Mouse (Mus musculus): ENCODE data around the gene Bcl2l11. TPM values are rescaled to one million over a fixed set of nuclear protein-coding genes. Genes with fewer than 3 reads are reported as not detected.

Bcl2l11 gene
- polyA plus RNA-seq, 1 experiment from 2014 or later: 20.2 TPM

DNA sequence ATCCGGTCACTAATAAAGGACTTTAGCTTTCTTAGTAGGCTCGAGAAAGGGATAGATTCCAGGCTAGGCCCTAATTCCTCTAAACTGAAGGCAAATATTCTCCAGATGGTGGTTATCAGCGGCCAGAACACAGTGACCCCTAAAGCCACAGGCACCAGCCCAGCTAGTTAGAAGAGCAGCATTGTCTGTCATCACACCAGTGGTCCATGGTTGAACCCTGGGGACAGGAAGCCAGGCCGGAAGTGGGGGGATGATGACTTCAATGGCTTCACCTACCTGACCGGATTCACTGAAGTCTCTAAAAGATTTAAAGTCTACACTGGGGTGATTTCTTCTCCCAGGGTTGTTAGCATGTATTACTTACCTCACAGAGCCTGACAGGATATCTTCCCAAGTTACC, 23.8 kb downstream of the Bcl2l11 start:
- Histone ChIP-seq H3K4me3 (ENCODE audit: low read depth, low read length) (no peak overlapping the region), H3K4me2 (ENCODE audit: low read depth, low read length) (no peak overlapping the region), H3K36me3 (replicated peaks; ENCODE audit: control insufficient read depth, insufficient read depth, low read depth, low read length) (no peaks in the 10 kb centered on the region; the same call in 1 of the 2 replicates), H3K27ac (replicated peaks; ENCODE audit: low read depth, low read length) (no peak overlapping the region), H3K4me1 (ENCODE audit: control insufficient read depth, insufficient read depth, low read length) (no peaks in the 10 kb centered on the region), H3K9me3 (replicated peaks; ENCODE audit: control insufficient read depth, low read length) (no peaks in the 10 kb centered on the region), H3K9ac (replicated peaks; ENCODE audit: low read length) (no peak overlapping the region), H3K27me3 (ENCODE audit: control insufficient read depth, insufficient read depth, low read length) (no peaks in the 10 kb centered on the region)
- DNase-seq (ENCODE audit: low spot score) (no peak), ATAC-seq (replicated peaks; ENCODE audit: insufficient number of reproducible peaks, low FRiP score, low TSS enrichment, low read depth) (no peak)
- WGBS: 48% methylated on average over 5 of the region's 5 CpGs

DNA sequence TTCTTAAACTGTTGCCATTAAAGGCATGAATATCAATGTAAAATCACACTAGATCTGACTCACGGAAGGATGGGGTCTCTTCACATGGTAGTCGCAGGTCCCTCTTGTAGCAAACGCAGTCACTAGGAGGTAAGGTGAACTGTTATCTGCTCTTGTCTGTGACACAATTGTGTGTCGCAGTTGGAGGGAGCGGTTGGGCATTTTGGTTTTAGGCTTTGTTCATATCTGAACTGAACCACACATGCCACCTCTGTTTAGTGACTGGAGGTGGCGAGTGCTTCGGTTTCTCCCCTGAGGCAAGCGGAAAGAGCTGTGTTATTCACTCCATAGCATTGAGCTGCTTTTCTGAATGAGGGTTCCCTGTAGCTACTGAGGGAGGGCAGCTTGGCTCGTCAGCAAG, 26.4 kb downstream of the Bcl2l11 start:
- ATAC-seq (replicated peaks; ENCODE audit: insufficient number of reproducible peaks, low FRiP score, low TSS enrichment, low read depth): no peak
- H3K27ac ChIP-seq (replicated peaks; ENCODE audit: low read depth, low read length): no peak overlapping the region
- no peak overlapping the region for H3K9ac ChIP-seq (replicated peaks; ENCODE audit: low read length)
- no peaks in the 10 kb centered on the region; the same call in 1 of the 2 replicates for H3K36me3 ChIP-seq (replicated peaks; ENCODE audit: control insufficient read depth, insufficient read depth, low read depth, low read length)
- H3K4me1 ChIP-seq (ENCODE audit: control insufficient read depth, insufficient read depth, low read length): no peaks in the 10 kb centered on the region
- H3K27me3 ChIP-seq (ENCODE audit: control insufficient read depth, insufficient read depth, low read length): no peaks in the 10 kb centered on the region
- H3K4me2 ChIP-seq (ENCODE audit: low read depth, low read length): no peak overlapping the region
- H3K9me3 ChIP-seq (replicated peaks; ENCODE audit: control insufficient read depth, low read length): no peaks in the 10 kb centered on the region
- DNase-seq (ENCODE audit: low spot score): no peak
- WGBS: 85% methylated on average over 9 of the region's 9 CpGs
- no peak overlapping the region for H3K4me3 ChIP-seq (ENCODE audit: low read depth, low read length)

DNA sequence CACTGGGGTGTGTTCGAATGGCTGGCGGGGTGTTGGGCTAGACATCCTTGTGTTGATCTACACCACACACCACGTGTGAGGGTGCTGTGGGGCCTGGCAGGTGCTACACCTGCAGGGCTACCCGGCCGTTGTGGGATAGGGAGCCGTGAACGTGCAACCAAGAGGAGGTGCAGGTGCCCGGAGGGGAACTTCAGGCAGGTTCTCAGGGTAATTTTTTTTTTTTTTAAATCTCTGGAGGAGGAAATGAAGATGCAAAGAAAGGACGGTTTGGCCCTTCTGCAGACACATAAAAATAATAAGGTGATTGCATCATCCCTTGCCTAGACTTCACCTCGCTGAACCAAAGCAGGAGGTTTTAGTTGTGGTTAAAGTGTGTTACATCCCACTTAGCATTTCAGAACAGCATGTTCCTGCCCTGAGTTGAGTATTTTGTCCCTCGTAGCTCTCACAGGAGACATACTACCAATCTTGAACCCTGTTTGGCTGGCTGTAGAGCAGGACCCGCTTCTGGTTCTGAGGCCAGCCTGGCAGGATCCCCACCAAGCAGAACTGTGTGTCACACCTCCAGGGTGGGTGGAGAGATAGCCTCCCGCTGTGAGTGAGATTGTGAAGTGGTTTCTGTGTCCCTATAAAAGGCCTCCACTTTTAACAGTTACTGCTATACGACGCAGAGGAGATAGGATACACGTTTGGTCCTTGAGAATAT, 27.2 kb downstream of the Bcl2l11 start:
- Histone ChIP-seq H3K27me3 (ENCODE audit: control insufficient read depth, insufficient read depth, low read length) (no peaks in the 10 kb centered on the region), H3K9ac (replicated peaks; ENCODE audit: low read length) (no peak overlapping the region), H3K36me3 (replicated peaks; ENCODE audit: control insufficient read depth, insufficient read depth, low read depth, low read length) (no peaks in the 10 kb centered on the region; the same call in 1 of the 2 replicates), H3K9me3 (replicated peaks; ENCODE audit: control insufficient read depth, low read length) (no peaks in the 10 kb centered on the region), H3K4me1 (ENCODE audit: control insufficient read depth, insufficient read depth, low read length) (no peaks in the 10 kb centered on the region), H3K4me3 (ENCODE audit: low read depth, low read length) (no peak overlapping the region), H3K4me2 (ENCODE audit: low read depth, low read length) (no peak overlapping the region), H3K27ac (replicated peaks; ENCODE audit: low read depth, low read length) (no peak overlapping the region)
- DNase-seq (ENCODE audit: low spot score) (no peak), ATAC-seq (replicated peaks; ENCODE audit: insufficient number of reproducible peaks, low FRiP score, low TSS enrichment, low read depth) (no peak)
- 86% methylated on average over 16 of the region's 16 CpGs for WGBS

DNA sequence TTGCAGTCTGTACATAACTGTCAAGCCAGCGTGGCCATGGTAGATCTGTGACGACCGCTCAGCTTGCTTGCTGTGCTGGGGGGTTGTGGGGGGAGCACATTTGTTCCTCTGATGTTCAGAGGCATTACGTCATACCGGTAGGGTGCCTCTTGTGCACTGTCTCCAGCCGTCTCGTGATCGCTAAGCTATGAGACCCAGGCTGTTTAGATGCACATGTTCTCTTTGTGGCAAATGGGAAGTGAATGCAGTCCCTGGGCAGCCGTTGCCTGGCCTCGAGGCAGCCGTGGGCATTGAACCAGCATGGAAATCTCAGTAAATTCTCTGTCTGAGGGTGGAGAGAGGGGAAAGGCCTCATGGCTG, 27.7 kb downstream of the Bcl2l11 start:
- Histone ChIP-seq H3K9me3 (replicated peaks; ENCODE audit: control insufficient read depth, low read length) (no peaks in the 10 kb centered on the region), H3K4me3 (ENCODE audit: low read depth, low read length) (no peak overlapping the region), H3K4me2 (ENCODE audit: low read depth, low read length) (no peak overlapping the region), H3K9ac (replicated peaks; ENCODE audit: low read length) (no peak overlapping the region), H3K27me3 (ENCODE audit: control insufficient read depth, insufficient read depth, low read length) (no peaks in the 10 kb centered on the region), H3K4me1 (ENCODE audit: control insufficient read depth, insufficient read depth, low read length) (no peaks in the 10 kb centered on the region), H3K36me3 (replicated peaks; ENCODE audit: control insufficient read depth, insufficient read depth, low read depth, low read length) (no peaks in the 10 kb centered on the region; the same call in 1 of the 2 replicates), H3K27ac (replicated peaks; ENCODE audit: low read depth, low read length) (no peak overlapping the region)
- WGBS: 84% methylated on average over 11 of the region's 11 CpGs
- DNase-seq (ENCODE audit: low spot score) (no peak), ATAC-seq (replicated peaks; ENCODE audit: insufficient number of reproducible peaks, low FRiP score, low TSS enrichment, low read depth) (no peak)

DNA sequence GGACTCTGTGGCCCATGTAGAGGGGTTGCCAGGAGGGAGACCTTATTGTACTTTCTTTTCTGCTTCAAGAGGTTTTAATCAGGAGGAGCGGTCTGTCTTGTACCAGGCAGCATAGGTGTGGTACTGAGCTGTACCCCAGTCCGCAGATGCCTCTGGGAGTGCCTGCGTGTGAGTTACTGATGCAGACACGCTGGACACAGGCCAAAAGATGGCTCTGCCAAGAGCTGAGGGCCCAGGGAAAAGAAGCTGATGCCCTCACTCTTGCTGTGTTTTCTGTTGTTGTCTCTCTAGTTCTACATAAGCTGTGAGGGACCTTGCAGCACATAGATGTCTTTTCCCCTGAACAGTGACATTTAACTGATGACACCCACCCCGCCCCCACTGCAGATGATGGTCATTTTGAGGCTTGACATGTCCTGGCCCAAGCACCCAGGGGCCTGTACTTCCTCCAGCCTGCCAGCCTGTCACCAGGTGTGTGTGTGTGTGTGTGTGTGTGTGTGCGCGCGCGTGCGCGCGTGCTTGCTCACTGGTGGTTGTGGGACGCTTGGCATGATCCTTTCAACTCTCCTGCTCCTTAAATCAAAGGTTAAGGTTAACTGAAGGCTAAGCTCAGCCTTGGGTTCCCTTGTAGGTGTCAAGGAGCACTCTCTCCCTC, 29.7 kb downstream of the Bcl2l11 start:
- 94% methylated on average over 13 of the region's 13 CpGs for WGBS
- Histone ChIP-seq H3K9me3 (replicated peaks; ENCODE audit: control insufficient read depth, low read length) (no peaks in the 10 kb centered on the region), H3K4me2 (ENCODE audit: low read depth, low read length) (no peak overlapping the region), H3K36me3 (replicated peaks; ENCODE audit: control insufficient read depth, insufficient read depth, low read depth, low read length) (peaks cover 4% of the 10 kb centered on the region), H3K9ac (replicated peaks; ENCODE audit: low read length) (no peak overlapping the region), H3K27ac (replicated peaks; ENCODE audit: low read depth, low read length) (no peak overlapping the region), H3K4me3 (ENCODE audit: low read depth, low read length) (no peak overlapping the region), H3K4me1 (ENCODE audit: control insufficient read depth, insufficient read depth, low read length) (no peaks in the 10 kb centered on the region), H3K27me3 (ENCODE audit: control insufficient read depth, insufficient read depth, low read length) (no peaks in the 10 kb centered on the region)
- ATAC-seq (replicated peaks; ENCODE audit: insufficient number of reproducible peaks, low FRiP score, low TSS enrichment, low read depth) (no peak), DNase-seq (ENCODE audit: low spot score) (no peak)

DNA sequence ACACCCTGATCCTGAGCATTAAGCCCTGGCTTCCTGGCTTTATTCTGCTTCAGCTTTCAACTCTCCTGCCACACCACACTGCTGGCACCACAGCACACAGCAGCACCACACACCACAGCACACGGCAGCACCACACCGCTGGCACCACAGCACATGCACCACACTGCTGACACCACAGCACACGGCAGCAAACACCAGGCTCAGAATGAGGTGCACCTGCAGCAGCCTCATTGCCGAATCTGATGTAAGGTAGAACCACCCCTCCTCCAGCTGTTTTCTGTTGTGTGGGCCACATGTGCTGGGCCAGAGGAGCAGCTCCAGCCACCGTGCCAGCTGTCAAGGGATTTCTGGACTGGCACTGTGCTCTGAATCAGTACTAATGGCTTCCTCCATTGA, 30.2 kb downstream of the Bcl2l11 start:
- Histone ChIP-seq H3K9me3 (replicated peaks; ENCODE audit: control insufficient read depth, low read length) (no peaks in the 10 kb centered on the region), H3K4me1 (ENCODE audit: control insufficient read depth, insufficient read depth, low read length) (no peaks in the 10 kb centered on the region), H3K4me3 (ENCODE audit: low read depth, low read length) (no peak overlapping the region), H3K9ac (replicated peaks; ENCODE audit: low read length) (no peak overlapping the region), H3K4me2 (ENCODE audit: low read depth, low read length) (no peak overlapping the region), H3K27ac (replicated peaks; ENCODE audit: low read depth, low read length) (no peak overlapping the region), H3K36me3 (replicated peaks; ENCODE audit: control insufficient read depth, insufficient read depth, low read depth, low read length) (peaks cover 4% of the 10 kb centered on the region), H3K27me3 (ENCODE audit: control insufficient read depth, insufficient read depth, low read length) (no peaks in the 10 kb centered on the region)
- ATAC-seq (replicated peaks; ENCODE audit: insufficient number of reproducible peaks, low FRiP score, low TSS enrichment, low read depth): no peak; the same call in 1 of the 2 replicates
- WGBS: 82% methylated on average over 5 of the region's 5 CpGs
- no peak for DNase-seq (ENCODE audit: low spot score)

DNA sequence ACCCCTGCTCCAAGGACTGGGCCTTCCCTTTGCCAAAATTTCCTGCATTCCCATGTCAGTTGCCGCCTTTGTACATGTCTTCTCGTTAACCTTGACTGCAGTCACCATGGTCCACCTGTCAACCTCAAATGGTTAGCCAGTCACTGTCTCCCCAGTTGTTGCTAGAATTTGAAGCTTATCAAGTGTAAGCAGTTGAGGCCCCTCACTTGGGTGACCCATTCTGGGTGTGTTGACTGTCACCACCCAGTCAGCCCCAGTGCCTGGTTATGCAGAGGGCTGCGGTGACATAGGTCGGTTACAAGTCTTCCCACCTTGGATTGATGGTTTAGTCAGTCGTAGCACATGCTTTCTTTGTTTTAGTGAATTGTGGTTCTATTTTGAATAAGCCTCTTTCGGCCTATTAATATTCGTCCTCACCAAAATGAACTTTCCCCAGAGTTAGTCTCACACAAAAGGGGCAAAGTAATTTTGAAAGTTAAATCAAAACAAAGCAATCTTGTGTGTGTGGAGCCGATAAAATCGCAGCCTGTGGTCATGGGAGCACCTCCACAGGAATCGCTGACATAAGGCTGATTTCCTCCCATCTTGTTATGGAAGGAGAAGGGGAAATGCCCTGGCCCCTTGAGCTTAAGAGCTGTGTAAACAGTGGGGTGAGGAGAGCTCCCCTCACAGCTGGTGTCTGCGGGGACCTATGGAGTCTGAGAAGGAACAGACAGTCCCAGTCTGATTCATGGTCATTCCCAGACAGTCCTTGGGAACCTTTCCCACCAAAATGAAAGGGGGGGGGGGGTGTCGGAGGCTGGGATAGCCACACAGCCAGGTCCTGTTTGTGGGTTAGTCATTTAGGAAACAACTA, 30.9 kb downstream of the Bcl2l11 start:
- no peaks in the 10 kb centered on the region for H3K27me3 ChIP-seq (ENCODE audit: control insufficient read depth, insufficient read depth, low read length)
- DNase-seq (ENCODE audit: low spot score) (no peak), ATAC-seq (replicated peaks; ENCODE audit: insufficient number of reproducible peaks, low FRiP score, low TSS enrichment, low read depth) (no peak)
- H3K9me3 ChIP-seq (replicated peaks; ENCODE audit: control insufficient read depth, low read length): no peaks in the 10 kb centered on the region
- H3K4me3 ChIP-seq (ENCODE audit: low read depth, low read length): no peak overlapping the region
- no peak overlapping the region for H3K4me2 ChIP-seq (ENCODE audit: low read depth, low read length)
- H3K4me1 ChIP-seq (ENCODE audit: control insufficient read depth, insufficient read depth, low read length): no peaks in the 10 kb centered on the region
- WGBS: 77% methylated on average over 12 of the region's 12 CpGs
- no peak overlapping the region for H3K9ac ChIP-seq (replicated peaks; ENCODE audit: low read length)
- H3K27ac ChIP-seq (replicated peaks; ENCODE audit: low read depth, low read length): no peak overlapping the region
- peaks cover 4% of the 10 kb centered on the region for H3K36me3 ChIP-seq (replicated peaks; ENCODE audit: control insufficient read depth, insufficient read depth, low read depth, low read length)

Measured in embryonic facial prominence, embryonic 11.5 days (tissue).